Mouse (Mus musculus): ENCODE results near the gene Tbxas1. TPM values are rescaled to one million over a fixed set of nuclear protein-coding genes. Genes with fewer than 3 reads are reported as not detected.
A peak's percentile ranks its signal among the peaks of the same experiment; 100 is the strongest.

The Tbxas1 gene
- polyA plus RNA-seq, 1 experiment from 2014 or later, result 1.9 TPM

GRCm38 (mm10) chr6:38906005-38906404 lies 30.8 kb downstream of the Tbxas1 start:
- WGBS, result 51% methylated on average over 6 of the region's 6 CpGs
- Histone ChIP-seq H3K27me3 (ENCODE audit: insufficient read depth, poor library complexity, severe bottlenecking) (0 out of 2 replicates have a peak, but pooled peaks cover 4% of the 10 kb centered on the region), H3K36me3 (no peaks in the 10 kb centered on the region), H3K9me3 (no peaks in the 10 kb centered on the region), H3K4me1 (replicated peaks) (no peaks in the 10 kb centered on the region), H3K4me3 (no peak overlapping the region), H3K27ac (no peak overlapping the region)
- no peak for DNase-seq (ENCODE audit: low spot score)

- no peak overlapping the region for H3K27ac ChIP-seq
- H3K4me3 ChIP-seq, result no peak overlapping the region
- H3K27me3 ChIP-seq (ENCODE audit: insufficient read depth, poor library complexity, severe bottlenecking), result 0 out of 2 replicates have a peak, but pooled peaks cover 4% of the 10 kb centered on the region
- WGBS, result 86% methylated on average over 6 of the region's 6 CpGs
- no peaks in the 10 kb centered on the region for H3K36me3 ChIP-seq
- peaks cover 9% of the 10 kb centered on the region for H3K4me1 ChIP-seq (replicated peaks)
- no peak for DNase-seq (ENCODE audit: low spot score)
- H3K9me3 ChIP-seq, result no peaks in the 10 kb centered on the region
These were observed 33.2 kb downstream of the Tbxas1 start for GRCm38 (mm10) chr6:38908401-38908800.

GRCm38 (mm10) chr6:38910828-38911559 lies 35.8 kb downstream of the Tbxas1 start:
- H3K4me3 ChIP-seq, result no peak overlapping the region
- H3K27ac ChIP-seq, result no peak overlapping the region
- peaks cover 33% of the 10 kb centered on the region for H3K4me1 ChIP-seq (replicated peaks)
- 0 out of 2 replicates have a peak, but pooled peaks cover 4% of the 10 kb centered on the region for H3K27me3 ChIP-seq (ENCODE audit: insufficient read depth, poor library complexity, severe bottlenecking)
- 72% methylated on average over 3 of the region's 3 CpGs for WGBS
- H3K9me3 ChIP-seq, result no peaks in the 10 kb centered on the region
- DNase-seq (ENCODE audit: low spot score), result peak; percentile 73
- no peaks in the 10 kb centered on the region for H3K36me3 ChIP-seq

GRCm38 (mm10) chr6:38912121-38912660 lies 37.0 kb downstream of the Tbxas1 start:
- Histone ChIP-seq H3K4me1 (replicated peaks) (peaks cover 34% of the 10 kb centered on the region), H3K36me3 (no peaks in the 10 kb centered on the region), H3K27me3 (ENCODE audit: insufficient read depth, poor library complexity, severe bottlenecking) (0 out of 2 replicates have a peak, but pooled peaks cover 4% of the 10 kb centered on the region), H3K9me3 (no peaks in the 10 kb centered on the region), H3K4me3 (no peak overlapping the region), H3K27ac (0 out of 2 replicates have a peak overlapping the region, but pooled peaks have one; percentile 30)
- DNase-seq (ENCODE audit: low spot score), result no peak

GRCm38 (mm10) chr6:38912845-38913244 lies 37.6 kb downstream of the Tbxas1 start:
- no peaks in the 10 kb centered on the region for H3K36me3 ChIP-seq
- DNase-seq (ENCODE audit: low spot score), result no peak
- H3K4me3 ChIP-seq, result no peak overlapping the region
- H3K27me3 ChIP-seq (ENCODE audit: insufficient read depth, poor library complexity, severe bottlenecking), result 0 out of 2 replicates have a peak, but pooled peaks cover 4% of the 10 kb centered on the region
- peaks cover 34% of the 10 kb centered on the region for H3K4me1 ChIP-seq (replicated peaks)
- no peak overlapping the region for H3K27ac ChIP-seq
- WGBS, result 86% methylated on average over 9 of the region's 9 CpGs
- no peaks in the 10 kb centered on the region for H3K9me3 ChIP-seq

GRCm38 (mm10) chr6:38913386-38914042 lies 38.3 kb downstream of the Tbxas1 start:
- Histone ChIP-seq H3K27me3 (ENCODE audit: insufficient read depth, poor library complexity, severe bottlenecking) (no peaks in the 10 kb centered on the region), H3K9me3 (no peaks in the 10 kb centered on the region), H3K36me3 (no peaks in the 10 kb centered on the region), H3K4me3 (no peak overlapping the region), H3K27ac (peak overlapping the region; percentile 59), H3K4me1 (replicated peaks) (peaks cover 34% of the 10 kb centered on the region)
- no peak for DNase-seq (ENCODE audit: low spot score)
- WGBS, result 61% methylated on average over 13 of the region's 13 CpGs

GRCm38 (mm10) chr6:38914181-38914580 lies 39.0 kb downstream of the Tbxas1 start:
- H3K4me3 ChIP-seq, result no peak overlapping the region
- no peaks in the 10 kb centered on the region for H3K9me3 ChIP-seq
- 85% methylated on average over 10 of the region's 10 CpGs for WGBS
- peaks cover 34% of the 10 kb centered on the region for H3K4me1 ChIP-seq (replicated peaks)
- no peak for DNase-seq (ENCODE audit: low spot score)
- no peaks in the 10 kb centered on the region for H3K36me3 ChIP-seq
- peak overlapping the region; percentile 59; the same call in 1 of the 2 replicates for H3K27ac ChIP-seq
- no peaks in the 10 kb centered on the region for H3K27me3 ChIP-seq (ENCODE audit: insufficient read depth, poor library complexity, severe bottlenecking)

- 59% methylated on average over 5 of the region's 5 CpGs for WGBS
- no peaks in the 10 kb centered on the region for H3K36me3 ChIP-seq
- peaks cover 34% of the 10 kb centered on the region for H3K4me1 ChIP-seq (replicated peaks)
These were observed 40.6 kb downstream of the Tbxas1 start for GRCm38 (mm10) chr6:38915776-38916175.

GRCm38 (mm10) chr6:38916571-38916970 lies 41.4 kb downstream of the Tbxas1 start:
- Histone ChIP-seq H3K27ac (no peak overlapping the region), H3K4me3 (no peak overlapping the region), H3K36me3 (no peaks in the 10 kb centered on the region), H3K9me3 (no peaks in the 10 kb centered on the region), H3K27me3 (ENCODE audit: insufficient read depth, poor library complexity, severe bottlenecking) (no peaks in the 10 kb centered on the region), H3K4me1 (replicated peaks) (peaks cover 34% of the 10 kb centered on the region)
- 91% methylated on average over 4 of the region's 4 CpGs for WGBS
- DNase-seq (ENCODE audit: low spot score), result no peak

More at GRCm38 (mm10) chr6:38915776-38916175, 40.6 kb downstream of the Tbxas1 start:
- H3K27ac ChIP-seq, result no peak overlapping the region
- no peak overlapping the region for H3K4me3 ChIP-seq
- DNase-seq (ENCODE audit: low spot score), result no peak
- H3K27me3 ChIP-seq (ENCODE audit: insufficient read depth, poor library complexity, severe bottlenecking), result no peaks in the 10 kb centered on the region
- no peaks in the 10 kb centered on the region for H3K9me3 ChIP-seq

GRCm38 (mm10) chr6:38917415-38917814 lies 42.2 kb downstream of the Tbxas1 start:
- no peaks in the 10 kb centered on the region for H3K27me3 ChIP-seq (ENCODE audit: insufficient read depth, poor library complexity, severe bottlenecking)
- no peak overlapping the region for H3K4me3 ChIP-seq
- peaks cover 34% of the 10 kb centered on the region for H3K4me1 ChIP-seq (replicated peaks)
- no peaks in the 10 kb centered on the region for H3K9me3 ChIP-seq
- 76% methylated on average over 3 of the region's 3 CpGs for WGBS
- no peak for DNase-seq (ENCODE audit: low spot score)
- no peak overlapping the region for H3K27ac ChIP-seq
- H3K36me3 ChIP-seq, result no peaks in the 10 kb centered on the region

- Histone ChIP-seq H3K9me3 (no peaks in the 10 kb centered on the region), H3K27ac (no peak overlapping the region), H3K36me3 (no peaks in the 10 kb centered on the region), H3K4me3 (no peak overlapping the region), H3K4me1 (replicated peaks) (peaks cover 22% of the 10 kb centered on the region), H3K27me3 (ENCODE audit: insufficient read depth, poor library complexity, severe bottlenecking) (no peaks in the 10 kb centered on the region)
- WGBS, result 89% methylated on average over 4 of the region's 4 CpGs
- no peak for DNase-seq (ENCODE audit: low spot score)
These were observed 43.5 kb downstream of the Tbxas1 start for GRCm38 (mm10) chr6:38918728-38919127.

GRCm38 (mm10) chr6:38919135-38919740 lies 44.0 kb downstream of the Tbxas1 start:
- Histone ChIP-seq H3K36me3 (no peaks in the 10 kb centered on the region), H3K9me3 (no peaks in the 10 kb centered on the region)

More at GRCm38 (mm10) chr6:38919135-38919740, 44.0 kb downstream of the Tbxas1 start:
- Histone ChIP-seq H3K27ac (no peak overlapping the region), H3K4me3 (no peak overlapping the region), H3K27me3 (ENCODE audit: insufficient read depth, poor library complexity, severe bottlenecking) (no peaks in the 10 kb centered on the region), H3K4me1 (replicated peaks) (peaks cover 17% of the 10 kb centered on the region; the same call in 1 of the 2 replicates)
- WGBS, result 90% methylated on average over 14 of the region's 14 CpGs
- no peak for DNase-seq (ENCODE audit: low spot score)
